Mouse (Mus musculus) c-Kit-positive CD71-positive TER-119-negative erythroid progenitor cells, embryonic 14.5 days (primary cell): ENCODE measurements at regions not wholly inside any gene's neighbourhood (a gene's known extent, or its start where the extent isn't known, plus 50 kb on each side); places are given as distances from the start of the nearest gene placed in this dataset.

Experiments used
- DNase-seq: peaks from one replicate; pipeline ENCODE4 v3.0.0-alpha.2; 2013; ENCODE audit warnings: low read depth

GRCm38 (mm10) chr5:111897568-111897967 is 163.8 kb downstream of the Gm26897 start:
- no peak for DNase-seq

GRCm38 (mm10) chr5:111898482-111898881 is 164.8 kb downstream of the Gm26897 start:
- DNase-seq = no peak

- no peak for DNase-seq
Observed at GRCm38 (mm10) chr5:111901197-111901596, 167.5 kb downstream of the Gm26897 start.

- DNase-seq = no peak
Observed at GRCm38 (mm10) chr5:111901678-111902077, 168.0 kb downstream of the Gm26897 start.

- no peak for DNase-seq
Observed at GRCm38 (mm10) chr5:111908085-111908484, 174.4 kb downstream of the Gm26897 start.

- no peak for DNase-seq
Observed at GRCm38 (mm10) chr5:111910514-111910913, 176.8 kb downstream of the Gm26897 start.

- DNase-seq = no peak
Observed at GRCm38 (mm10) chr5:111913354-111913753, 179.6 kb downstream of the Gm26897 start.

GRCm38 (mm10) chr5:111914296-111914695 is 180.6 kb downstream of the Gm26897 start:
- no peak for DNase-seq

GRCm38 (mm10) chr5:111917643-111918252 is 184.0 kb downstream of the Gm26897 start:
- DNase-seq = no peak

GRCm38 (mm10) chr5:111918888-111919287 is 185.2 kb downstream of the Gm26897 start:
- DNase-seq = no peak

- no peak for DNase-seq
Observed at GRCm38 (mm10) chr5:111922991-111923701, 189.4 kb downstream of the Gm26897 start.

- no peak for DNase-seq
Observed at GRCm38 (mm10) chr5:111925757-111926156, 192.0 kb downstream of the Gm26897 start.

- no peak for DNase-seq
Observed at GRCm38 (mm10) chr5:111929180-111929990, 195.7 kb downstream of the Gm26897 start.

- DNase-seq = no peak
Observed at GRCm38 (mm10) chr5:111929991-111930339, 196.2 kb downstream of the Gm26897 start.

- no peak for DNase-seq
Observed at GRCm38 (mm10) chr5:111931733-111932132, 198.0 kb downstream of the Gm26897 start.

GRCm38 (mm10) chr5:111935381-111936134 is 201.8 kb downstream of the Gm26897 start:
- DNase-seq = no peak

- DNase-seq = no peak
Observed at GRCm38 (mm10) chr5:111941831-111942230, 208.1 kb downstream of the Gm26897 start.

GRCm38 (mm10) chr5:111942792-111943191 is 209.1 kb downstream of the Gm26897 start:
- DNase-seq = no peak

- no peak for DNase-seq
Observed at GRCm38 (mm10) chr5:111943337-111944162, 209.8 kb downstream of the Gm26897 start.

GRCm38 (mm10) chr5:111944273-111944971 is 210.7 kb downstream of the Gm26897 start:
- no peak for DNase-seq

GRCm38 (mm10) chr5:111944972-111945285 is 211.2 kb downstream of the Gm26897 start:
- no peak for DNase-seq
